Mouse (Mus musculus) forebrain, embryonic 14.5 days (tissue): ENCODE measurements around the gene Alg14. TPM values are rescaled to one million over a fixed set of nuclear protein-coding genes. Genes with fewer than 3 reads are reported as not detected.

Experiments
- ATAC-seq: fragments of 200-750 bp; cut with Nextera tagmentation; 2 replicates; pipeline ENCODE4 v1.8.0; 2017; ENCODE audit warnings: mild to moderate bottlenecking, moderate library complexity
- DNase-seq: peaks from one replicate; pipeline ENCODE4 v3.0.0-alpha.2; 2015; ENCODE audit warnings: low spot score
- H3K27ac ChIP-seq: fragments of 300-500 bp; sonication (generic); 2 replicates; pipeline ENCODE4 v1.5.1; 2014; ENCODE audit warnings: low read depth, mild to moderate bottlenecking, control low read depth, low read length, moderate library complexity
- H3K27me3 ChIP-seq: fragments of 300-500 bp; sonication (generic); replicated peaks from 2 replicates; pipeline ENCODE4 v1.6.1; 2014; ENCODE audit warnings: low read length, control low read depth, mixed read lengths; ENCODE audit not compliant: control insufficient read depth, insufficient read depth
- H3K36me3 ChIP-seq: fragments of 300-500 bp; sonication (generic); 2 replicates; pipeline ENCODE4 v1.6.1; 2014; ENCODE audit warnings: low read length, control low read depth; ENCODE audit not compliant: control insufficient read depth, insufficient read depth
- H3K4me1 ChIP-seq: fragments of 300-500 bp; sonication (generic); 2 replicates; pipeline ENCODE4 v1.6.1; 2014; ENCODE audit warnings: antibody characterized with exemption, low read length, control low read depth; ENCODE audit not compliant: control insufficient read depth, insufficient read depth
- H3K4me2 ChIP-seq: fragments of 300-500 bp; sonication (generic); 2 replicates; pipeline ENCODE4 v1.6.1; 2014; ENCODE audit warnings: mild to moderate bottlenecking, control low read depth, low read length
- H3K4me3 ChIP-seq: fragments of 300-500 bp; sonication (generic); 2 replicates; pipeline ENCODE4 v1.5.1; 2014; ENCODE audit warnings: low read depth, low read length, control low read depth
- H3K9ac ChIP-seq: fragments of 300-500 bp; sonication (generic); 2 replicates; pipeline ENCODE4 v1.6.1; 2014; ENCODE audit warnings: mild to moderate bottlenecking, low read length, control low read depth, moderate library complexity
- H3K9me3 ChIP-seq: fragments of 300-500 bp; sonication (generic); replicated peaks from 2 replicates; pipeline ENCODE4 v1.6.1; 2016; ENCODE audit warnings: low read length, control low read depth, mixed read lengths; ENCODE audit not compliant: control insufficient read depth
- WGBS: fragments of 180-500 bp; shearing (Covaris S2); extraction: QIAGEN DNeasy Blood & Tissue Kit; methylation state at CpG from one replicate; pipeline ENCODE4 v1.1.7; 2014; 5-methylcytosine and 5-hydroxymethylcytosine counted together
- polyA plus RNA-seq: library from polyadenylated mRNA; unstranded; fragments of >200 nt; fragmentation: Nextera tagmentation; extraction: Ambion mirVana; gene quantifications from 2 replicates; pipeline ENCODE4 v1.2.1, GENCODE M21; 2014

The Alg14 gene
- polyA plus RNA-seq, 1 experiment from 2014 or later = 40.9 TPM

DNA sequence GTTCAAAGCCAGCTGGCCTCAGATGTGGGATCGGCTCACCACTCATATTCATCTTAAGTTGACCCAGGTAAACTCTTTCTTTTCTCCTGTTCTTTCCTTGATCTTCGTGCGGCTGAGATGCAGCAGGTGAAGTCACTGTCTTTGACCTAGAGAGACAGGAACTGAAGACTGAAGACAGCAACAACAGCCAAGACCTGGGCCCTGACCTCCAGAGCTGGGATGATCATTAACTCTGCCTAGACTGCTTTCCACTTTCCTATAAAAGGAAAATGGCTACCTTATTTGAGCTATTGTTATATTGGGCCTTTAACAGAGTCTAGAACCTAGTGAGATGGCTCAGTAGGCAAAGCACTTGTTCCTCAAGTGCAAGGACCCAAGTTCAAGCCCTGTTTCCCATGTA is 116.8 kb downstream of the Alg14 start:
- Histone ChIP-seq H3K36me3 (no peaks in the 10 kb centered on the region), H3K27ac (no peak overlapping the region), H3K27me3 (no peaks in the 10 kb centered on the region), H3K4me2 (no peak overlapping the region), H3K9ac (no peak overlapping the region), H3K4me1 (no peaks in the 10 kb centered on the region), H3K9me3 (no peaks in the 10 kb centered on the region), H3K4me3 (no peak overlapping the region)
- ATAC-seq (no peak), DNase-seq (no peak)
- 95% methylated on average over 3 of the region's 3 CpGs for WGBS

DNA sequence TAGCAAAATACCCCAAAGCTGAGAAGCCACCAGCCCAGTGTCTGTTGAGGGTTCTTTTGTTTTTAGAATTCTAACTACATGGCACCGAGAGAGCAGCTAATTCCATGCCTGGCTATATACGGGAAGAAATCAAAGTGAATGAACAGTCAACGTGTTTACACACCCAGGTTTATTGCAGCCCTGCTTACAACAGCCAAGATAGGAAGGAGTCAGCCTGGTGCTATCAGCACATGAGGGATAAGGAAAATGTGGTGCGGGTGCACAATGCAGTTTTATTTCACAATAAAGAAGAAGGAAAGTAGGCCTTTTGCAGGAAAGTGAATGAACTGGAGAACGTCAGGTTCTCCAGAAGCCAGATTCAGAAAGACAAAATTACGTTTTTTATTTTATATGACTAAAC is 119.9 kb downstream of the Alg14 start:
- Histone ChIP-seq H3K4me3 (no peak overlapping the region), H3K9me3 (no peaks in the 10 kb centered on the region), H3K4me2 (no peak overlapping the region), H3K4me1 (no peaks in the 10 kb centered on the region), H3K27ac (no peak overlapping the region), H3K9ac (no peak overlapping the region), H3K27me3 (no peaks in the 10 kb centered on the region), H3K36me3 (no peaks in the 10 kb centered on the region)
- 82% methylated on average over 6 of the region's 6 CpGs for WGBS
- DNase-seq (no peak), ATAC-seq (no peak)

Other genes with a start within 250 kb of the Alg14 start
- gene Rwdd3, start 120.1 kb upstream of the Alg14 start, polyA plus RNA-seq = 24.0 and 24.7 TPM in 2 replicates
- 2.5 and 3.8 TPM in 2 replicates for gene Tmem56, start 8.7 kb upstream of the Alg14 start, polyA plus RNA-seq
- gene Cnn3, start 134.7 kb downstream of the Alg14 start, polyA plus RNA-seq = 691 and 743 TPM in 2 replicates
- 0.42 and 0.52 TPM in 2 replicates for gene Slc44a3, start 240.6 kb downstream of the Alg14 start, polyA plus RNA-seq